Mouse (Mus musculus): ENCODE measurements around the gene Ube2n. TPM values are rescaled to one million over a fixed set of nuclear protein-coding genes. Genes with fewer than 3 reads are reported as not detected.
"Not testable (repeated sequence)": the region's sequence is repeated elsewhere in the genome, so short reads cannot be mapped to it uniquely, and the experiment has no call there.

Ube2n gene
- polyA plus RNA-seq, 1 experiment from 2014 or later = 390 TPM

- Histone ChIP-seq H3K4me2 (no peak overlapping the region), H3K27ac (no peak overlapping the region), H3K4me1 (no peaks in the 10 kb centered on the region), H3K9me3 (no peaks in the 10 kb centered on the region), H3K27me3 (no peaks in the 10 kb centered on the region), H3K9ac (no peak overlapping the region), H3K4me3 (no peak overlapping the region), H3K36me3 (peaks cover 44% of the 10 kb centered on the region)
- 67% methylated on average over 4 of the region's 4 CpGs for whole genome bisulfite sequencing
- no peak for ATAC-seq (ENCODE audit: borderline replicate concordance, extremely low read depth, low FRiP score, low TSS enrichment)
Measured at GRCm38 (mm10) chr10:95545051-95545450, 30.1 kb downstream of the Ube2n start.

GRCm38 (mm10) chr10:95546178-95546577 is 31.2 kb downstream of the Ube2n start:
- no peaks in the 10 kb centered on the region for H3K4me1 ChIP-seq
- H3K9me3 ChIP-seq = no peaks in the 10 kb centered on the region
- no peak overlapping the region for H3K4me2 ChIP-seq
- peaks cover 51% of the 10 kb centered on the region for H3K36me3 ChIP-seq
- 92% methylated on average over 2 of the region's 2 CpGs for WGBS
- ATAC-seq (ENCODE audit: borderline replicate concordance, extremely low read depth, low FRiP score, low TSS enrichment) = no peak
- H3K27me3 ChIP-seq = no peaks in the 10 kb centered on the region
- no peak overlapping the region for H3K4me3 ChIP-seq
- H3K27ac ChIP-seq = no peak overlapping the region
- H3K9ac ChIP-seq = no peak overlapping the region

GRCm38 (mm10) chr10:95548154-95548826 is 33.3 kb downstream of the Ube2n start:
- Histone ChIP-seq H3K27me3 (no peaks in the 10 kb centered on the region), H3K9me3 (no peaks in the 10 kb centered on the region), H3K4me2 (no peak overlapping the region), H3K4me1 (no peaks in the 10 kb centered on the region), H3K36me3 (peaks cover 48% of the 10 kb centered on the region), H3K4me3 (no peak overlapping the region), H3K9ac (no peak overlapping the region), H3K27ac (no peak overlapping the region)
- no peak for ATAC-seq (ENCODE audit: borderline replicate concordance, extremely low read depth, low FRiP score, low TSS enrichment)
- 74% methylated on average over 11 of the region's 11 CpGs for WGBS

DNA sequence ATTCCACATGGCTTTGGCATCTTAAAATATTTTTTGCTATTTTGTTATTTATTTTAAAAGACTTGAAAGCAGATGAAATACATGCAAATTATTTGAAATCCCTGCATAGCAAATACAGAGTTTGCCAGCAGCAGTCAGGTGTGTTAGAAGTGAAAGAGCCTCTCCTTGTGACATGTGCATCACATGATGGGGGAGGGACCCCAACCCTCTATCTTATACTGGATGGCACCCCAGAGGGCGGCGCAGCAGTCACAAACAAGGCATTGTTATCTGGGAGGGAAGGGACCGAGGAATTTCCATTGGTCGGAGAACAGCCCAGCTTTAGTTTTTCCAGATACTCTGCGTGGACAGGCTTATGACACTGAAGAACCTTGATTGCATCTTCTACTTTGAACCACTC is 34.1 kb downstream of the Ube2n start:
- not testable (repeated sequence) for H3K4me3 ChIP-seq; H3K27me3 ChIP-seq; H3K27ac ChIP-seq; H3K4me1 ChIP-seq; H3K9me3 ChIP-seq; H3K9ac ChIP-seq; ATAC-seq (ENCODE audit: borderline replicate concordance, extremely low read depth, low FRiP score, low TSS enrichment); H3K4me2 ChIP-seq
- 77% methylated on average over 5 of the region's 5 CpGs for WGBS
- peaks cover 46% of the 10 kb centered on the region for H3K36me3 ChIP-seq

- no peak overlapping the region for H3K9ac ChIP-seq
- no peak for ATAC-seq (ENCODE audit: borderline replicate concordance, extremely low read depth, low FRiP score, low TSS enrichment)
- H3K4me2 ChIP-seq = no peak overlapping the region
- no peak overlapping the region for H3K4me3 ChIP-seq
- H3K4me1 ChIP-seq = no peaks in the 10 kb centered on the region
- H3K9me3 ChIP-seq = no peaks in the 10 kb centered on the region
- H3K27me3 ChIP-seq = no peaks in the 10 kb centered on the region
- WGBS = 51% methylated on average over 1 of the region's 1 CpGs
- no peak overlapping the region for H3K27ac ChIP-seq
- peaks cover 39% of the 10 kb centered on the region for H3K36me3 ChIP-seq
Measured at GRCm38 (mm10) chr10:95550506-95550905, 35.6 kb downstream of the Ube2n start.

DNA sequence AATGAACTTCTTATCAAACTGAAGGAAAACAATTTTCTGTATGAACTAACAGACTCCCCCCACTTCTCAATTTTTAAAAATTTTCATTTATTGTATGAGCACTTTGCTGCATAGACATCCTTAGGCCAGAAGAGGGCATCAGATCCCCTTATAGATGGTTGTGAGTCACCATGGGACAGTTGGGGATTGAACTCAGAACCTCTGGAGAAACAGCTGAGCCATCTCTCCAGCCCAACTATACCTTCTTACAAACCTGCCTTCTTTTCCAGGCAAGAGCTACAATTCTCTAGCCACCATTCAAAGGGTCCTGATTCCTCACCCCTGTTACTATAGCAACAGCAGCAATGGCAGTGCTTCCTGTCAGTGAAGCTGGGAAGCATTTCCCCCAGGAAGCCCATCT is 36.8 kb downstream of the Ube2n start:
- Histone ChIP-seq H3K4me1 (0 out of 2 replicates have a peak, but pooled peaks cover 7% of the 10 kb centered on the region), H3K27ac (no peak overlapping the region), H3K27me3 (no peaks in the 10 kb centered on the region), H3K9me3 (no peaks in the 10 kb centered on the region), H3K4me3 (no peak overlapping the region), H3K9ac (no peak overlapping the region), H3K4me2 (no peak overlapping the region), H3K36me3 (peaks cover 27% of the 10 kb centered on the region)
- ATAC-seq (ENCODE audit: borderline replicate concordance, extremely low read depth, low FRiP score, low TSS enrichment) = no peak

DNA sequence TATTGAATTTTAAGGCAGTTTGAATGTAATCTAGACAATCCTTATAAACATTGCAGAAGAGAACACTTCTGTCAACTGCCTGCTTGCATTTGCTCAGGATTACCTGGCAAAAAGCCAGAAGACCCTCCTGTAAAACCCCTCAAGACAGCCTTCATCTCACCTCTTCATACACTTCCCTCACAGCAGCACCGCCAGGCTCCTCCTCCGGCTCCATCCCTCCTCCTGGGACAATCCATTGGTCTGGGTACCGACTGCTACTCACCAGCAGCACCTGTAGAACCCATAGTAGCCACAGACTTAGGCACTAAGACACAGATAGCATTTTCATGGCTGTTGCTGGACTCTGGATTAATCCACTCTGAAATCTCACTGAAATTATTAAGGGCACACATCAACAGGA is 37.4 kb downstream of the Ube2n start:
- Histone ChIP-seq H3K27me3 (no peaks in the 10 kb centered on the region), H3K9me3 (no peaks in the 10 kb centered on the region), H3K27ac (no peak overlapping the region), H3K9ac (no peak overlapping the region), H3K4me3 (no peak overlapping the region), H3K36me3 (peaks cover 27% of the 10 kb centered on the region), H3K4me1 (0 out of 2 replicates have a peak, but pooled peaks cover 7% of the 10 kb centered on the region), H3K4me2 (no peak overlapping the region)
- 53% methylated on average over 3 of the region's 3 CpGs for WGBS
- no peak for ATAC-seq (ENCODE audit: borderline replicate concordance, extremely low read depth, low FRiP score, low TSS enrichment)

- Histone ChIP-seq H3K9me3 (no peaks in the 10 kb centered on the region), H3K4me1 (peaks cover 17% of the 10 kb centered on the region; the same call in 1 of the 2 replicates), H3K27ac (no peak overlapping the region), H3K4me2 (no peak overlapping the region), H3K9ac (no peak overlapping the region), H3K27me3 (no peaks in the 10 kb centered on the region), H3K36me3 (peaks cover 7% of the 10 kb centered on the region; the same call in 1 of the 2 replicates), H3K4me3 (no peak overlapping the region)
- WGBS = 74% methylated on average over 11 of the region's 11 CpGs
- no peak for ATAC-seq (ENCODE audit: borderline replicate concordance, extremely low read depth, low FRiP score, low TSS enrichment)
Measured at GRCm38 (mm10) chr10:95555866-95556265, 40.9 kb downstream of the Ube2n start.

- no peak overlapping the region for H3K4me2 ChIP-seq
- H3K9ac ChIP-seq = no peak overlapping the region
- ATAC-seq (ENCODE audit: borderline replicate concordance, extremely low read depth, low FRiP score, low TSS enrichment) = no peak
- no peaks in the 10 kb centered on the region for H3K9me3 ChIP-seq
- 0 out of 2 replicates have a peak, but pooled peaks cover 3% of the 10 kb centered on the region for H3K36me3 ChIP-seq
- H3K4me3 ChIP-seq = no peak overlapping the region
- WGBS = 86% methylated on average over 5 of the region's 5 CpGs
- peaks cover 24% of the 10 kb centered on the region for H3K4me1 ChIP-seq
- H3K27me3 ChIP-seq = no peaks in the 10 kb centered on the region
- no peak overlapping the region for H3K27ac ChIP-seq
Measured at GRCm38 (mm10) chr10:95557337-95557828, 42.4 kb downstream of the Ube2n start.

DNA sequence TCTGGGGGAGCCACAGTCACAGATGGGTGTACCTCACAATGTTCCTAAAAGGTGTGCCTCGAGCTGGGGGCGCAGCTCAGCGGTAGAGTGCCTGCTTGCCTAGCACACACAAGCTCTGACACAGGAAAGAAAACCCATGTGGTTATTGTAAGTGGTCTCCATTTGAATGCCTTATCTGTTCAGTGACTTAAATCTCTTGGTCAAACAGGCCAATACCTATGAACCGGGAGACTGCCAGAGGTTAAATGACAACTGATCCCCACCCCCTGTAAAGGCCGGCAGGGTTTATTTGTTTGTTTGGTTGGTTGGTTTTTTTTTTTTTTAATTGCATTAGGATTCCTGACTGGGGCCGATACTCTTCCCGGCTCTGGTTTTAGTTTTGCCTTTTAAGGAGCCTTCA is 44.5 kb downstream of the Ube2n start:
- Histone ChIP-seq H3K27ac (no peak overlapping the region), H3K27me3 (no peaks in the 10 kb centered on the region), H3K9ac (no peak overlapping the region), H3K36me3 (0 out of 2 replicates have a peak, but pooled peaks cover 3% of the 10 kb centered on the region), H3K4me1 (peaks cover 26% of the 10 kb centered on the region), H3K4me3 (no peak overlapping the region), H3K4me2 (no peak overlapping the region), H3K9me3 (no peaks in the 10 kb centered on the region)
- ATAC-seq (ENCODE audit: borderline replicate concordance, extremely low read depth, low FRiP score, low TSS enrichment) = no peak
- WGBS = 61% methylated on average over 7 of the region's 7 CpGs

DNA sequence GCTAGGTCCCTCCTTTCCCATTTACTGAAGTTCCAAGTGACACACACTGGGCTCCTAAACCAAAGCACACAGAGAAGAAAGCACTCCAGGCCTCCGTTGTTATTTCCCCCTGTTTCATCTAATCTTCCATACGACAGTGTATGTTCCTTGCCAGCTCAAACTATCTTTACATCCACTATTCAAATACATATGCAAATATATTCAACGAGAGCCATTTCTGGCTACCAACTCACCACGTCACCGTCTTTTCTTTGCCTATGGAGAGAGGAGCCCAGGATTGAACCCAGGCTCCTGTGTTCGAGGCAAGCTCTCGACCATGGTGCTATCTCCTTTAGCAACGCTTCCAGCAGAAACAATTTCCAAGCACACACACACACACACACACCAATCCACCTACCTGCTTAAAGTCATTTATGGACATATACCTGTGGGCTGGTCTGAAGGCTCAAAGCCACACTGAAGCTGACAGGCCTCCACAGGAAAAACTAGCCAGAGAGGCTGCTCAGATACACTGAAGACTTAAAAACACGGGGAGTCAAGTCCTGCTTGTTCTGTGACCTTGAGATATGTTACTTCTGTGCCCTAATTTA is 45.5 kb downstream of the Ube2n start:
- Histone ChIP-seq H3K27ac (no peak overlapping the region), H3K4me2 (no peak overlapping the region), H3K9me3 (no peaks in the 10 kb centered on the region), H3K4me3 (no peak overlapping the region), H3K36me3 (0 out of 2 replicates have a peak, but pooled peaks cover 3% of the 10 kb centered on the region), H3K4me1 (peaks cover 35% of the 10 kb centered on the region), H3K9ac (no peak overlapping the region), H3K27me3 (no peaks in the 10 kb centered on the region)
- 77% methylated on average over 9 of the region's 9 CpGs for WGBS
- ATAC-seq (ENCODE audit: borderline replicate concordance, extremely low read depth, low FRiP score, low TSS enrichment) = no peak

DNA sequence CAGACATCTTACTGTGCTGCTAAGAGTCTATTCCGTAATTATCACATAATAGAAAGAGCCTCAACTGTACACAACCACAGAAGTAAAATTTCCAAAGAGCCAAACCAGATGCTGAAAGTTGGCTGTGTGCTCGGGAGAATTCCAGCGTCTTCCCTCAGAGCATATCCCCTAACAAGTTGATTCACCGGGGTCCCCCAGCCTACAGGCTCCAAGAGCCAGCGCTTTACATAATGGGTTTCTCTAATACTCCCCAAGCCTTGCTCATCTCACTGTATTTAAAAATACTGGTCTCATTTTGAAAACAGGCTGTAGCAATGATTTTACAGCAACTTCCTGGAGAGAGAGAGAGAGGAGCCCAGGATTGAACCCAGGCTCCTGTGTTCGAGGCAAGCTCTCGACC is 46.7 kb downstream of the Ube2n start:
- no peak overlapping the region for H3K27ac ChIP-seq
- WGBS = 33% methylated on average over 7 of the region's 7 CpGs
- H3K27me3 ChIP-seq = no peaks in the 10 kb centered on the region
- ATAC-seq (ENCODE audit: borderline replicate concordance, extremely low read depth, low FRiP score, low TSS enrichment) = no peak
- H3K9me3 ChIP-seq = no peaks in the 10 kb centered on the region
- peaks cover 32% of the 10 kb centered on the region for H3K4me1 ChIP-seq
- H3K4me2 ChIP-seq = peak overlapping the region; percentile 75
- H3K36me3 ChIP-seq = 0 out of 2 replicates have a peak, but pooled peaks cover 3% of the 10 kb centered on the region
- peak overlapping the region; percentile 23; the same call in 1 of the 2 replicates for H3K9ac ChIP-seq
- H3K4me3 ChIP-seq = peak overlapping the region; percentile 92
